Mouse (Mus musculus): ENCODE results near the gene Grik1.

DNA sequence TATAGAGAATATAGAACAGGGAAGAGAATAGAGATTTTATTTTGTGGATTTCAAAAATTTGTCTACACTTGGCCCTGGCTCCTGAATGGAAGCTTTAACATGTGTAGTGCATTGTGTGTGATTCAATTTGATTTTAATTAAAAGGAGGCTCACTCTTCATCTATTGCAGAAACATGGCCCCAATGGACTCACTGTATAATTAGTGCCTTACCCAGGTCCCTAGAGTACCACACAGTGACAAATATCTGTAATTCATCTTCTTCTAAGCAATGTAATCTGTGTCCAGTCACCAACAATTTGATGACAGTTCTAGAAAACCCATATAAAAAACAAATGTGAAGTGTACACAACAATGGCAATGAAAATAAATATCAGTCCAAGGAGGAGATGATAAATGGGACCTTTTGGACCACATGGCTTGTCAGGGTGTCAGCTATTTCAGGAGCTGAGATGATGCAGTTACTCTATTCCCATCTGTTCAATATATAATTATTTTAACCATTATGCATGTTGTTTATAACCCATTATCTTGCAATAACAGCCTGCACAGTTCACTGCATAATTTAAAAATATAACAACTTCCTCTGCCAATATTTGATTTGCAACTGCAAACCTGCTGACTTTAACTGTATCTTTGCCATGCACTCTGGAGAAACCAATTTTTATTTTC lies 305.7 kb downstream of the Grik1 start:
- TF ChIP-seq CTCF (IDR thresholded peaks at IDR 0.05; ENCODE audit: control insufficient read depth, insufficient read depth, insufficient read length) (no peak), MAX (IDR thresholded peaks at IDR 0.05) (no peak), USF1 (IDR thresholded peaks at IDR 0.05; ENCODE audit: low read depth) (no peak), MYOD1 (IDR thresholded peaks at IDR 0.05; ENCODE audit: control insufficient read depth, insufficient read length, low read depth) (no peak), CEBPB (IDR thresholded peaks at IDR 0.05; ENCODE audit: low read depth) (no peak), MYOG (IDR thresholded peaks at IDR 0.05; ENCODE audit: control insufficient read depth, extremely low read depth, insufficient read length) (no peak)
